Mouse (Mus musculus): ENCODE results near the gene Arl4c.

Arl4c gene

DNA sequence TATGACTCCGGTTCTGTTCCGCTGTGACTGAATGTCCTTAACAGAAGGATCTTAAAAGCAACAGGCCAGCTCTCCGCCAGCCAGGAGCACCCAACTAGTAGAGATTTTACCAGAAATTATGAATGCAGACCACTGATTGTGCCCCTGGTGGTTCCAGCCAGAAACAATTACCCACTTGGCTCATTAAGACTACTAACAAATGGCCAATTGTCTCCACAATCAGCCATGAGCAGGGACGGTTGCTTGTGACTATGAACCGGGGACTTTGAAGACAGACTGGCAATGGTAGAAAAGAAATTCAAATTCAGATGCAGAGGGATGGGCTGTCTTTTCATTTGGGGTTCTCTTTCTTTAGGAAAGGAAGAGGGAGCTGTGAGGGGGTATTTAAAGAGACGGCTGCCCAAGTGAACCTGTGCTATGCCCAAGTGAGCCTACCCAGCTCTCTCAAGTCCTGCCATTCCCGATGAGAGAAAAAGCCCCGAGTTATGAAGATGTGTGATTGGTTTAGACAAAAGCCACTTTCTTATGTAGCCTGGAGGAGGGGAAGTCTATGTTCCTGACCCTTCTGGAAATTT, 78.4 kb downstream of the Arl4c start:
- DNase-seq (ENCODE audit: low spot score) = no peak
